ENCODE assay signal across 32 mouse cellular contexts in the genomic region with DNA sequence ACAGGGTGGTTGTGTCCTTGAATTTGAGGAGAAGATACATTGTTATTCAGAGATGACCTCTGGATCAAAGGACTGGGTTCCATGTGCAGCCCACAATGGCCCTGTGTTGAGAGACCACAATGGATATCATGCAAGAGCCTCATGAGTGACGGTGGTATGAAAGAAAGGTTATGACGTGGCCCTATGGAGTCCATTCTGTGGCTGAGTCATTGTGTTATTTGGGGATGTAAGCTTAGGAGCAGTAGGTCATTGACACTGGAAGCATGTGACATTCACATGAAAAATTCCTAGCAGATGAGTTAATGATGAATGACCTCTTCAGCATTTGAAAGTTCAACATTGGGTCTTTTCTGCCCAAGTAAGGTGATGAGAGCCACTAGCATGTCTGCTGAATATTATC.
"Had no signal": no experiment of that assay in that cellular context is flagged by ENCODE, and none has a peak within 500 bp of the region (broad histone marks: within the 10 kb centered on the region; RNA-seq: fewer than 3 reads in every experiment).

No protein-coding gene starts in this region.

- ATAC-seq: liver, embryonic 12.5 days; liver, postnatal 0 days; lung, postnatal 0 days; midbrain, embryonic 13.5 days; midbrain, embryonic 15.5 days; midbrain, embryonic 16.5 days had no signal

- H3K27me3 ChIP-seq: limb, embryonic 12.5 days; limb, embryonic 13.5 days; limb, embryonic 15.5 days; liver, embryonic 12.5 days; liver, embryonic 13.5 days; liver, embryonic 15.5 days; lung, embryonic 15.5 days; megakaryocyte, embryonic 14.5 days; midbrain, embryonic 12.5 days; midbrain, embryonic 13.5 days; midbrain, embryonic 15.5 days; neural tube, embryonic 12.5 days; neural tube, embryonic 13.5 days had no signal

- H3K9me3 ChIP-seq: limb, embryonic 10.5 days; limb, embryonic 12.5 days; limb, embryonic 13.5 days; limb, embryonic 15.5 days; liver, embryonic 12.5 days; liver, embryonic 13.5 days; liver, embryonic 15.5 days; lung, embryonic 15.5 days; megakaryocyte, embryonic 14.5 days; midbrain, embryonic 10.5 days; midbrain, embryonic 12.5 days; midbrain, embryonic 13.5 days; midbrain, embryonic 15.5 days; neural tube, embryonic 12.5 days; neural tube, embryonic 13.5 days had no signal

- H3K27ac ChIP-seq: limb, embryonic 10.5 days; limb, embryonic 12.5 days; limb, embryonic 13.5 days; limb, embryonic 15.5 days; liver, embryonic 12.5 days; liver, embryonic 13.5 days; liver, embryonic 14.5 days; liver, embryonic 15.5 days; lung, embryonic 15.5 days; macrophage; midbrain, embryonic 10.5 days; midbrain, embryonic 12.5 days; midbrain, embryonic 13.5 days; midbrain, embryonic 15.5 days; neural tube, embryonic 12.5 days; neural tube, embryonic 13.5 days had no signal

- DNase-seq: left cerebral cortex, postnatal 4 days; liver; liver, embryonic 13.5 days; liver, postnatal 0 days; lung, adult 18-20 months; lung, adult 2 months; lung, embryonic 14.5 days; lung, postnatal 10 days; lung, postnatal 14 days; lung, postnatal 36 days; lung, postnatal 4 days; midbrain, embryonic 14.5 days had no signal

- H3K9ac ChIP-seq: limb, embryonic 12.5 days; limb, embryonic 13.5 days; limb, embryonic 15.5 days; liver, embryonic 12.5 days; liver, embryonic 13.5 days; liver, embryonic 14.5 days; liver, embryonic 15.5 days; liver, postnatal 0 days; lung, embryonic 14.5 days; lung, embryonic 15.5 days; midbrain, embryonic 12.5 days; midbrain, embryonic 13.5 days; midbrain, embryonic 15.5 days; neural tube, embryonic 12.5 days; neural tube, embryonic 13.5 days had no signal

- H3K36me3 ChIP-seq: limb, embryonic 10.5 days; limb, embryonic 12.5 days; limb, embryonic 13.5 days; limb, embryonic 15.5 days; liver, embryonic 12.5 days; liver, embryonic 13.5 days; liver, embryonic 15.5 days; lung, embryonic 15.5 days; midbrain, embryonic 10.5 days; midbrain, embryonic 12.5 days; midbrain, embryonic 13.5 days; midbrain, embryonic 15.5 days; neural tube, embryonic 12.5 days; neural tube, embryonic 13.5 days had no signal

- H3K4me2 ChIP-seq: limb, embryonic 12.5 days; limb, embryonic 13.5 days; limb, embryonic 15.5 days; liver, embryonic 12.5 days; liver, embryonic 13.5 days; liver, embryonic 15.5 days; lung, embryonic 14.5 days; lung, embryonic 15.5 days; midbrain, embryonic 11.5 days; midbrain, embryonic 12.5 days; midbrain, embryonic 13.5 days; midbrain, embryonic 15.5 days; neural tube, embryonic 12.5 days; neural tube, embryonic 13.5 days had no signal

- H3K4me1 ChIP-seq: limb, embryonic 10.5 days; limb, embryonic 12.5 days; limb, embryonic 13.5 days; limb, embryonic 15.5 days; liver, embryonic 12.5 days; liver, embryonic 13.5 days; liver, embryonic 15.5 days; lung, embryonic 15.5 days; megakaryocyte, embryonic 14.5 days; midbrain, embryonic 10.5 days; midbrain, embryonic 12.5 days; midbrain, embryonic 13.5 days; midbrain, embryonic 15.5 days; neural tube, embryonic 12.5 days; neural tube, embryonic 13.5 days had no signal

- H3K4me3 ChIP-seq: limb, embryonic 10.5 days; limb, embryonic 12.5 days; limb, embryonic 13.5 days; limb, embryonic 15.5 days; liver, embryonic 12.5 days; liver, embryonic 13.5 days; liver, embryonic 15.5 days; lung, embryonic 15.5 days; megakaryocyte, embryonic 14.5 days; midbrain, embryonic 10.5 days; midbrain, embryonic 12.5 days; midbrain, embryonic 13.5 days; midbrain, embryonic 15.5 days; myocyte; neural tube, embryonic 12.5 days; neural tube, embryonic 13.5 days had no signal
